Mouse (Mus musculus) liver, embryonic 14.5 days (tissue): ENCODE results near the gene Hsd3b6.
A peak's percentile ranks its signal among the peaks of the same experiment; 100 is the strongest.

Experiments used
- CTCF ChIP-seq: IDR thresholded peaks from 2 replicates; pipeline ENCODE4 v1.5.1; 2016; ENCODE audit warnings: antibody characterized with exemption, low read depth, control low read depth
- EP300 ChIP-seq: IDR thresholded peaks from 2 replicates; pipeline ENCODE4 v1.6.1; 2016; ENCODE audit warnings: antibody characterized with exemption, low read depth

GRCm38 (mm10) chr3:98856892-98857291 is 42.6 kb upstream of the Hsd3b6 start:
- TF ChIP-seq EP300 (peak; percentile 61; the same call in 1 of the 2 replicates), CTCF (no peak)
